Mouse (Mus musculus) 3T3-L1 (cell line): ENCODE results near the gene Olfr1253.

ENCODE experiments used
- DNase-seq: peaks from one replicate; pipeline ENCODE4 v3.0.0-alpha.2; 2015; ENCODE audit warnings: low read depth, low spot score

Gene Olfr1253

DNA sequence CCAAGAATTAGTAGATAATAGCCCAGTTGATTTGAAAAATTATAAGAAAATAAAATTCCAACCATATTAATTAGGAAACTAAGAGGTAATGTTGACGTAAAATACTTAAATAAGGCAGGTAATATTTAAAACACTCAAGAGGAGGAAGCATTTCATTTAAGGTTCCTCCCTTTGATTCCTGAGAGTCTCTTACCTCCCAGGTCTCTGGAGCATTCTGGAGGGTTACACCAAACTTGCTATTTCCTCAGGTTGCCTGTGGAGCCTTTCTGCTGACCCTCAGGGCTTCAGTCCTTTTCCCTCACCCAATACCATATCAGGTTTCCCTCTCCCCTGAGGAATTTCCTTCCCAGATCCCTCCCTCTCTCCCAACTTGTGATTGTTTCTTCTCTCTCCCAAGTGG, at the start of gene Olfr1253:
Olfr1253 (minus strand) TSS at position 101 of the 400 bp plus-strand sequence.
- DNase-seq, result no peak

DNA sequence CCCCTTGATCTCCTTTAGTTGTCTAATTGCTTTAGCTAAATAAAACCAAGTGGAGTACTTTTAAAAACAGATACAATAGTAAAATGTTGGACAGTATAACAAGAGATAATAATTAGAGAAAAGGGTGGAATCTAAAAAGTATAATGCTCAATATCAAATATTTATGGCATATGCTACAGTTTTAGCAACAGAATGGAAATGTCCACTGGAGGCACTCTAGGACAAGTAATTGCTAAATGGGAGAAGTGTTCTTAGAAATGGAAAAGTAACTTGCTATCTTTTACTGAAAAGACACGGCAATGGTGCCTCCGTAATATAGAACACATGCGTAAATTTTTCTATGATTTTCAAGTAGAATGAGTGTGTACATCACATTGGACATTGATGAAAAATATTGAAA, 42.7 kb upstream of the Olfr1253 start:
- no peak for DNase-seq

DNA sequence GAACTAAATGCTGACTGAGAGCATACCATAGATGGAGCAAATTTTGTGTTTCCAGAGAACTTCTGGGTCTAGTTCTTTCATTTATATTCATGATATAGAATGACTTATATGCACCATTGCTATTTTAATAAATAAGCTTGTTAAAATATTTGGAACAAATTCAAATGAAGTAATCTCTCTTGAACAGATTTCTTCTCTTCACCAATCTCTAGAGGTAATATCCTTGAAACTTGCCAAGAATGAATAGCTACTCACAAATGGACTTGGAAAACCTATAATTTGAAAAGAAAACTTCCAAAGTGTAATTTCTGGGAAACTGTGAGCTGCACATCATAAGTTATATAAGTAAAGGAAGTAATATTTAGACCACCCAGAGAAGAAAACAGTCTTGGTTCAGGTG, 36.6 kb upstream of the Olfr1253 start, which contains the start of gene Olfr1254:
Olfr1254 (minus strand) TSS at position 101 of the 400 bp plus-strand sequence.
- DNase-seq, result no peak

DNA sequence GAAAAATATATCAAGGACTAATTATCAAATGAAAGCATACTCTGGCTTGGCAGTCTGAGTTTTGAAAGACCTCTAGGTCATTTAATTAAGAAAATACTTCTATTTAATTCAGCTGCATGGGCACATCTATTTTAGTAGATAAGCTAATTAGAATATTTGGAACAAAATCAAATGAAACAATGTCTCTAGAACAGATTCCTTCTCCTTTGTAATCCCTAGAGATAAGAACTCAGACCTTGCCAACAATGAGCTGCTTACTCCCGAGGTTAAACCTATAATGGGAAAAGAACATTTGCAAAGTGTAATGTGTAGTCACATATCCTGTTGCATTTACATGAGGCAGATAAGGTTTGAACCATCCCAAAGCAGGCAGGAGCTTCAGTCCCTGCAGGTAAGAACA, 32.0 kb downstream of the Olfr1253 start, which contains the start of gene Olfr1252:
Olfr1252 (minus strand) TSS at position 101 of the 400 bp plus-strand sequence.
- no peak for DNase-seq
